Comparison of ENCODE assay signal across 8 mouse cellular contexts in the genomic region with DNA sequence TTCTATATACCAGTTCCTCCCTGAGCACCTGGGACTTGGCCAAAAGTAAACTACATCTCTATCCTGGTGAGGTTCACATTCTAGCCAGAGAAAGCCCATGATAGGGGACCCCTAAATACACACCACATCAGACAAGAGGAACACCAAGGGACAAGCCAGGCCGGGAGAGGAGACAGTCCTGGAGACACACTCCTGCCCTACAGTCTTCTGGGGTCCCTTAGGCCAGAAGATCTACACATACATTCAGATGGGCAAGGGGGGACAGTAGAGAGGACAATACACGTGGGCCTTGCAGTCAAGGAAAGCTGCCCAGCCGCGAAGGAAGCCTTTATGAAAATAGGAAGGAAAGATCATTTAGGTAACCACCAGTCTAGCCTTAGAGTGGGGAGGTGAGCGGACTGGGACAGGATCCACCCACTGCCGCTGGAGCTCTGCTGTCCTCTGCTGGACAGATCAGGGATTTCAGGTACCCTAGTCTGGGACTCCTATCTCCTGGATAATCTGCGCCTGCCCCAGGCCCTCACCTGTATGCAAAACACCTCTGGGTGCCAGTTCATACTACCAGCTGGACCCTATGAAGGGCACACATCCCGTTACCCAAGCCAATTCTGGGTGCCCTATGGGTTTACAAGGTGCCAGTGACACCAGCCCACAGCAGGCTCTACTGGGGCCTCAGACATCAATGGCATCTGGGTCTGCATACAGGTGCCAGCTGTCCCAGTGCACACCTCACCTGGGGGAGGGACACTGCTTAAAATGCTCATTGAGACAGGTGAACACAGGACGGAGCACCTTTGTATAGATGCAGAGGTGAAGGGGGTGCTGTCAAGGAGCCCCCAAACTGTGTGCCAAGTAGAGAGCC. TPM values are rescaled to one million over a fixed set of nuclear protein-coding genes. Genes with fewer than 3 reads are reported as not detected.
DNase-seq lines count a peak whose midpoint lies in the region; ATAC-seq lines count a peak whose summit lies in the region.

No protein-coding gene starts in this region.

- WGBS in hindbrain, embryonic 13.5 days = 16% methylated on average over 9 of the region's 9 CpGs

- peaks cover 13% of the 10 kb centered on the region; the same call in 1 of the 2 replicates for H3K4me1 ChIP-seq in hindbrain, embryonic 13.5 days (replicated peaks)

- H3K27ac ChIP-seq in hindbrain, embryonic 13.5 days = no peak overlapping the region

- ATAC-seq in frontal cortex, adult (ENCODE audit: low TSS enrichment) = peak; percentile 89
- peak; percentile 74 for ATAC-seq in hindbrain, embryonic 13.5 days (ENCODE audit: low FRiP score)

- H3K9ac ChIP-seq in hindbrain, embryonic 13.5 days = no peak overlapping the region

- no peak overlapping the region for H3K4me3 ChIP-seq in hindbrain, embryonic 13.5 days

- DNase-seq in Muller cell, postnatal 12 days (ENCODE audit: inconsistent ontology term) = peak; percentile 68
- DNase-seq in cerebellum, adult 8-10 months = peak; percentile 91
- peak; percentile 87 to 90 for DNase-seq in layer of hippocampus, postnatal 10 days (ENCODE audit: low spot score in 2 of 2)
- DNase-seq in lung, postnatal 25 days (ENCODE audit: low spot score) = peak; percentile 86
- peak; percentile 78 to 85 for DNase-seq in right cerebral cortex, adult 2 months (ENCODE audit: low spot score in 2 of 2)
- peak; percentile 67 for DNase-seq in urinary bladder, adult 2 months (ENCODE audit: low spot score)

- no peaks in the 10 kb centered on the region for H3K36me3 ChIP-seq in hindbrain, embryonic 13.5 days

- H3K9me3 ChIP-seq in hindbrain, embryonic 13.5 days = no peaks in the 10 kb centered on the region

- peaks cover 18% of the 10 kb centered on the region; the same call in 1 of the 2 replicates for H3K27me3 ChIP-seq in hindbrain, embryonic 13.5 days

- no peak overlapping the region for H3K4me2 ChIP-seq in hindbrain, embryonic 13.5 days

RNA-seq across cellular contexts. Expression of a gene that starts 35.2 kb away (rescaled TPM):
- polyA plus RNA-seq in hindbrain, embryonic 13.5 days (2015; fragmentation: Nextera tagmentation; extraction: Ambion mirVana) = 0.38 TPM in 1 of 2 replicates, not detected in the other
- total RNA-seq in layer of hippocampus, postnatal 10 days (2021) = under 1 TPM; 0.56 to 0.98 TPM
- 3.8 and 4.4 TPM in 2 replicates for polyA plus RNA-seq in urinary bladder, adult 2 months (2012; rRNA removed)

RNA-seq across cellular contexts. Expression of a gene that starts 40.7 kb away (rescaled TPM):
- polyA plus RNA-seq in hindbrain, embryonic 13.5 days (2015; fragmentation: Nextera tagmentation; extraction: Ambion mirVana) = 3.3 TPM in 2 replicates
- total RNA-seq in layer of hippocampus, postnatal 10 days (2021) = 1 to 10 TPM; 5.5 to 7.0 TPM
- polyA plus RNA-seq in urinary bladder, adult 2 months (2012; rRNA removed) = 28.4 and 32.4 TPM in 2 replicates

RNA-seq across cellular contexts. Expression of a gene that starts 57.5 kb away (rescaled TPM):
- polyA plus RNA-seq in hindbrain, embryonic 13.5 days (2015; fragmentation: Nextera tagmentation; extraction: Ambion mirVana) = 2.2 and 2.7 TPM in 2 replicates
- 1 to 10 TPM; 1.6 to 2.2 TPM for total RNA-seq in layer of hippocampus, postnatal 10 days (2021)
- 46.0 and 52.3 TPM in 2 replicates for polyA plus RNA-seq in urinary bladder, adult 2 months (2012; rRNA removed)

Comparison
In these comparisons a context has a peak if more than half of its experiments do, and no peak if none do; other contexts are left out.
1. RNA of a gene that starts 57.5 kb away (polyA plus RNA-seq): 46.0 to 52.3 TPM in urinary bladder, adult 2 months; 2.2 to 2.7 TPM in hindbrain, embryonic 13.5 days; every median in the first group is over 10 times any median in the second.
2. Peak in every context shown above with its lines, with median percentiles within 50 percentile points of each other: DNase-seq.